In genomic region chr12:73545672-73546085, GRCm38 (mm10) we compare ENCODE assay signal across 8 mouse cellular contexts. TPM values are rescaled to one million over a fixed set of nuclear protein-coding genes. Genes with fewer than 3 reads are reported as not detected.
DNase-seq lines count a peak whose midpoint lies in the region; ATAC-seq lines count a peak whose summit lies in the region.

No protein-coding gene starts in this region.

- H3K27me3 ChIP-seq in heart, embryonic 11.5 days (ENCODE audit: control insufficient read depth, insufficient read depth, low read length) = peaks cover 57% of the 10 kb centered on the region
- H3K27me3 ChIP-seq in lung, embryonic 15.5 days = peaks cover 82% of the 10 kb centered on the region

- H3K36me3 ChIP-seq in heart, embryonic 11.5 days (ENCODE audit: control insufficient read depth, insufficient read depth, low read length) = no peaks in the 10 kb centered on the region
- no peaks in the 10 kb centered on the region for H3K36me3 ChIP-seq in lung, embryonic 15.5 days

- WGBS in heart, embryonic 11.5 days (ENCODE audit: insufficient replicate concordance) = under 1% methylated on average over 55 of the region's 55 CpGs
- 1% methylated on average over 55 of the region's 55 CpGs for WGBS in lung, embryonic 15.5 days

- ATAC-seq in heart, embryonic 11.5 days (replicated peaks; ENCODE audit: insufficient number of reproducible peaks, low FRiP score, low TSS enrichment) = 0 out of 2 replicates have a peak, but pooled peaks have one; percentile 35
- ATAC-seq in lung, embryonic 15.5 days (ENCODE audit: borderline replicate concordance, extremely low read depth, low FRiP score, low TSS enrichment) = peak; percentile 69
- no peak for ATAC-seq in frontal cortex, adult (ENCODE audit: low TSS enrichment)

- peak overlapping the region; percentile 83 for H3K4me2 ChIP-seq in heart, embryonic 11.5 days
- peak overlapping the region; percentile 78 for H3K4me2 ChIP-seq in lung, embryonic 15.5 days

- peak; percentile 74 for DNase-seq in ZHBTc4 (ENCODE audit: low read depth, low spot score)
- peak; percentile 55 for DNase-seq in embryo, embryonic 9.5 days (ENCODE audit: extremely low spot score)
- peak; percentile 19 to 32 for DNase-seq in kidney, adult 8-10 months
- peak; percentile 71 for DNase-seq in retina, postnatal 1 day
- no peak for DNase-seq in spleen, adult 18-20 months

- no peaks in the 10 kb centered on the region for H3K9me3 ChIP-seq in heart, embryonic 11.5 days (replicated peaks; ENCODE audit: control insufficient read depth, low read length)
- H3K9me3 ChIP-seq in lung, embryonic 15.5 days = no peaks in the 10 kb centered on the region

- H3K9ac ChIP-seq in heart, embryonic 11.5 days (ENCODE audit: low read depth, low read length) = peak overlapping the region; percentile 54
- H3K9ac ChIP-seq in lung, embryonic 15.5 days = peak overlapping the region; percentile 47

- H3K27ac ChIP-seq in heart, embryonic 11.5 days (ENCODE audit: low read depth, low read length) = no peak overlapping the region
- H3K27ac ChIP-seq in lung, embryonic 15.5 days = no peak overlapping the region

- H3K4me3 ChIP-seq in heart, embryonic 11.5 days (ENCODE audit: low read depth, low read length) = peak overlapping the region; percentile 44
- peak overlapping the region; percentile 50 for H3K4me3 ChIP-seq in lung, embryonic 15.5 days

- H3K4me1 ChIP-seq in heart, embryonic 11.5 days (ENCODE audit: control insufficient read depth, insufficient read depth, low read length) = peaks cover 6% of the 10 kb centered on the region; the same call in 1 of the 2 replicates
- H3K4me1 ChIP-seq in lung, embryonic 15.5 days = peaks cover 14% of the 10 kb centered on the region

RNA-seq across cellular contexts. Expression of gene Tmem30b, which starts 0.5 kb away (rescaled TPM):
- 0.30 TPM in 2 replicates for polyA plus RNA-seq in heart, embryonic 11.5 days (2014; fragmentation: Nextera tagmentation; extraction: Ambion mirVana)
- polyA plus RNA-seq in lung, embryonic 15.5 days (2015; fragmentation: Nextera tagmentation; extraction: Ambion mirVana) = 7.2 and 8.1 TPM in 2 replicates

RNA-seq across cellular contexts. Expression of gene Prkch, which starts 38.9 kb away (rescaled TPM):
- polyA plus RNA-seq in heart, embryonic 11.5 days (2014; fragmentation: Nextera tagmentation; extraction: Ambion mirVana) = 16.2 and 16.7 TPM in 2 replicates
- 15.8 and 16.4 TPM in 2 replicates for polyA plus RNA-seq in lung, embryonic 15.5 days (2015; fragmentation: Nextera tagmentation; extraction: Ambion mirVana)

Comparison
In these comparisons a context has a peak if more than half of its experiments do, and no peak if none do; other contexts are left out.
1. DNase-seq: peak in ZHBTc4 (single experiment), embryo, embryonic 9.5 days (single experiment), kidney, adult 8-10 months (2 of 2) and retina, postnatal 1 day (single experiment); none in spleen, adult 18-20 months (0 of 2).